Mouse (Mus musculus): ENCODE measurements at regions not wholly inside any gene's neighbourhood (a gene's known extent, or its start where the extent isn't known, plus 50 kb on each side); places are given as distances from the start of the nearest gene placed in this dataset.
"Not testable (repeated sequence)": the region's sequence is repeated elsewhere in the genome, so short reads cannot be mapped to it uniquely, and the experiment has no call there.

GRCm38 (mm10) chr12:77094999-77095915 lies 133.3 kb upstream of the Max start:
- H3K9me3 ChIP-seq = no peaks in the 10 kb centered on the region
- WGBS = 67% methylated on average over 3 of the region's 3 CpGs
- peaks cover 6% of the 10 kb centered on the region; the same call in 1 of the 2 replicates for H3K4me1 ChIP-seq
- H3K27me3 ChIP-seq (ENCODE audit: insufficient read depth, poor library complexity, severe bottlenecking) = no peaks in the 10 kb centered on the region
- no peak for DNase-seq (ENCODE audit: low spot score)
- no peak overlapping the region for H3K4me3 ChIP-seq
- H3K27ac ChIP-seq = no peak overlapping the region
- H3K36me3 ChIP-seq = no peaks in the 10 kb centered on the region

- Histone ChIP-seq H3K4me1 (peaks cover 6% of the 10 kb centered on the region; the same call in 1 of the 2 replicates), H3K36me3 (no peaks in the 10 kb centered on the region), H3K9me3 (no peaks in the 10 kb centered on the region), H3K4me3 (no peak overlapping the region), H3K27ac (no peak overlapping the region), H3K27me3 (ENCODE audit: insufficient read depth, poor library complexity, severe bottlenecking) (no peaks in the 10 kb centered on the region)
- WGBS = 53% methylated on average over 7 of the region's 7 CpGs
- DNase-seq (ENCODE audit: low spot score) = no peak
Observed at GRCm38 (mm10) chr12:77094168-77094567, 132.2 kb upstream of the Max start.

- no peaks in the 10 kb centered on the region for H3K27me3 ChIP-seq (ENCODE audit: insufficient read depth, poor library complexity, severe bottlenecking)
- no peaks in the 10 kb centered on the region for H3K36me3 ChIP-seq
- H3K4me3 ChIP-seq = no peak overlapping the region
- no peak overlapping the region for H3K27ac ChIP-seq
- H3K9me3 ChIP-seq = no peaks in the 10 kb centered on the region
- no peak for DNase-seq (ENCODE audit: low spot score)
- WGBS = 70% methylated on average over 3 of the region's 3 CpGs
- H3K4me1 ChIP-seq = peaks cover 6% of the 10 kb centered on the region; the same call in 1 of the 2 replicates
Observed at GRCm38 (mm10) chr12:77092741-77093140, 130.7 kb upstream of the Max start.

DNA sequence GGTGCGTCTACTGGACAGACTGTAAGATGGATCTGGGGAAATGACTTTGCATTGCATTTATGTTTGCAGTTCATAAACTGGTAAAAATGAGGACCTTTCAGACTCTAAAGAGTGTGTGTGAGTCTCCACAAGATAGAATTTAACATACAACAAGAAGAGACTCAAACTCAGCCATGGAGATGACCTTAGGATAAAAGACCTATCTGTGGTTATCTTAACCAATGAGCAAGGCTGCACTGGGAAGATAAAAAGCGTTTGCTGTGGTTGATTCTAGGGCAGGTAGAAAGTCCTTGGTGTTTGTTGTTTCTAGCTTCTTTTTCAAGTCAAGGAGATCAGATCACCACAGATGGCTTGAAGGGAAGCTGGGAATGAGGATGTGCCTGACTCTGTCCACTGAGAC lies 130.1 kb upstream of the Max start:
- no peak for DNase-seq (ENCODE audit: low spot score)
- Histone ChIP-seq H3K27ac (no peak overlapping the region), H3K4me3 (no peak overlapping the region), H3K36me3 (no peaks in the 10 kb centered on the region), H3K27me3 (ENCODE audit: insufficient read depth, poor library complexity, severe bottlenecking) (no peaks in the 10 kb centered on the region), H3K9me3 (no peaks in the 10 kb centered on the region), H3K4me1 (peaks cover 6% of the 10 kb centered on the region; the same call in 1 of the 2 replicates)
- WGBS = 66% methylated on average over 2 of the region's 2 CpGs

DNA sequence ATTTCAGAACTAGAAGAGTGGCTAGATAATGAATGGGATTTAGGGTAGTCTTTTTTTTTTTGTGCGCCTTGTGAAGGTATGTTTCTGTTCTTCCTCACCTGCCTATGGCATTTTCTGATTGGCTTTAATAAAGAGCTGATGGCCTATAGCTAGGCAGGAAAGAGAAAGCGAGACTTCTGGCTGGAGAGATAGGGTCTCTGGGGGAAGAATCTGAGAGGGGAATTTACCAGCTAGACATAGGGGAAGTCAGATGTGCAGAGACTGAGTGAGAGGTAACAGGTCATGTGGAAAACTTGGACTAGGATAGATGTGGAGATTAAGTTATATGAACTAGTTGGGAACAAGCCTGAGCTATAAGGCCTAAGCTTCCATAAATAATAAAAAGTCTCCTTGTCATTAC lies 129.7 kb upstream of the Max start:
- Histone ChIP-seq H3K9me3 (no peaks in the 10 kb centered on the region), H3K36me3 (no peaks in the 10 kb centered on the region), H3K4me1 (peaks cover 6% of the 10 kb centered on the region; the same call in 1 of the 2 replicates), H3K4me3 (no peak overlapping the region), H3K27me3 (ENCODE audit: insufficient read depth, poor library complexity, severe bottlenecking) (no peaks in the 10 kb centered on the region), H3K27ac (no peak overlapping the region)
- no peak for DNase-seq (ENCODE audit: low spot score)
- WGBS = 75% methylated on average over 2 of the region's 2 CpGs

GRCm38 (mm10) chr12:77090525-77090924 lies 128.5 kb upstream of the Max start:
- H3K4me3 ChIP-seq = no peak overlapping the region
- 67% methylated on average over 3 of the region's 3 CpGs for WGBS
- no peaks in the 10 kb centered on the region for H3K27me3 ChIP-seq (ENCODE audit: insufficient read depth, poor library complexity, severe bottlenecking)
- H3K4me1 ChIP-seq = peaks cover 6% of the 10 kb centered on the region; the same call in 1 of the 2 replicates
- H3K27ac ChIP-seq = no peak overlapping the region
- no peak for DNase-seq (ENCODE audit: low spot score)
- no peaks in the 10 kb centered on the region for H3K9me3 ChIP-seq
- H3K36me3 ChIP-seq = no peaks in the 10 kb centered on the region

GRCm38 (mm10) chr12:77089624-77090278 lies 127.8 kb upstream of the Max start:
- no peak overlapping the region for H3K27ac ChIP-seq
- H3K4me1 ChIP-seq = peaks cover 6% of the 10 kb centered on the region; the same call in 1 of the 2 replicates
- H3K9me3 ChIP-seq = no peaks in the 10 kb centered on the region
- no peak for DNase-seq (ENCODE audit: low spot score)
- H3K36me3 ChIP-seq = no peaks in the 10 kb centered on the region
- WGBS = 65% methylated on average over 6 of the region's 6 CpGs
- H3K27me3 ChIP-seq (ENCODE audit: insufficient read depth, poor library complexity, severe bottlenecking) = no peaks in the 10 kb centered on the region
- H3K4me3 ChIP-seq = no peak overlapping the region

DNA sequence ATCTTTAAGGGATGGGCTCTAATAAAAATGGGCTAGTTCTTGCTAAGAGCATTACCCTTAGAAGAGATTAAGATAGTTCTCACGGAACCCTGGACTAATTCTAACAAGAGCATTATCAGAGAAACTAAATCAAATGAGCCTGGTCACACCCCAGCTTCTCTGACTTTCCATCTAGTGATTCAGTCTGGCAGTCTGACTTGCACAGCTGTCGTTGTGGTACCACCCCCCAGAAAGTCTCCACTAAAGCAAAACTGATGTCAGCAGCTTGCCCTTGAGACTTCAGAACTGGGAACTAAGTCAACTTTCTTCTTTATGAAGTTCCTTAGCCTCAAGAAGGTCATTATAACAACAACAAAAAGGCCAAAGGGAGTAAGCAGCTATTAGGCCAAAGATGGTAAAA lies 126.5 kb upstream of the Max start:
- Histone ChIP-seq H3K27ac (no peak overlapping the region), H3K9me3 (no peaks in the 10 kb centered on the region), H3K27me3 (ENCODE audit: insufficient read depth, poor library complexity, severe bottlenecking) (no peaks in the 10 kb centered on the region), H3K4me3 (no peak overlapping the region), H3K36me3 (no peaks in the 10 kb centered on the region), H3K4me1 (peaks cover 6% of the 10 kb centered on the region; the same call in 1 of the 2 replicates)
- whole genome bisulfite sequencing = 79% methylated on average over 2 of the region's 2 CpGs
- DNase-seq (ENCODE audit: low spot score) = no peak

GRCm38 (mm10) chr12:77086931-77087330 lies 124.9 kb upstream of the Max start:
- H3K4me3 ChIP-seq; H3K27me3 ChIP-seq (ENCODE audit: insufficient read depth, poor library complexity, severe bottlenecking); H3K36me3 ChIP-seq; H3K9me3 ChIP-seq; DNase-seq (ENCODE audit: low spot score); H3K27ac ChIP-seq; H3K4me1 ChIP-seq: not testable (repeated sequence)
- 83% methylated on average over 1 of the region's 1 CpGs for WGBS

- WGBS = 76% methylated on average over 5 of the region's 5 CpGs
- no peaks in the 10 kb centered on the region for H3K9me3 ChIP-seq
- no peaks in the 10 kb centered on the region for H3K27me3 ChIP-seq (ENCODE audit: insufficient read depth, poor library complexity, severe bottlenecking)
- no peaks in the 10 kb centered on the region for H3K36me3 ChIP-seq
- H3K27ac ChIP-seq = no peak overlapping the region
- H3K4me1 ChIP-seq = no peaks in the 10 kb centered on the region
- no peak overlapping the region for H3K4me3 ChIP-seq
- DNase-seq (ENCODE audit: low spot score) = no peak
Observed at GRCm38 (mm10) chr12:77085894-77086293, 123.9 kb upstream of the Max start.

DNA sequence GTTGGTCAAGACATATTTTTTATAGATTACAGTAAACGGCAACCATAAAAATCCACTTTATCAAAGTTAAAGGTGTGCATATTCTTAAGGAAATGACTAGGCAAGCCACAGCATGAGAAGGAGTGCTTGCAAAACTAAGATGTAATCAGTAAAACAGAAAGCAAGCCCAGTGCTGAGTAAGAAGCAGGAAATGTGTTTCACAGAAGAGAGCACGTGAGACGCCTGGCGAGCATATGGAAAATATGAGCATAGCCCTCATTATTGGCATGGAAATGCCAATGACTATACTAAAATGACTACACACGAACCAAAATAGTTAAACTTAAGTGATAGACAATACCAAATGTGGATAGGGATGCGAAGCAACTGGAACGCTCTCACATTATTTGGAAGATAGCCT lies 123.2 kb upstream of the Max start:
- Histone ChIP-seq H3K4me3 (no peak overlapping the region), H3K9me3 (no peaks in the 10 kb centered on the region), H3K27ac (no peak overlapping the region), H3K36me3 (no peaks in the 10 kb centered on the region), H3K4me1 (no peaks in the 10 kb centered on the region), H3K27me3 (ENCODE audit: insufficient read depth, poor library complexity, severe bottlenecking) (no peaks in the 10 kb centered on the region)
- no peak for DNase-seq (ENCODE audit: low spot score)
- 78% methylated on average over 7 of the region's 7 CpGs for WGBS

DNA sequence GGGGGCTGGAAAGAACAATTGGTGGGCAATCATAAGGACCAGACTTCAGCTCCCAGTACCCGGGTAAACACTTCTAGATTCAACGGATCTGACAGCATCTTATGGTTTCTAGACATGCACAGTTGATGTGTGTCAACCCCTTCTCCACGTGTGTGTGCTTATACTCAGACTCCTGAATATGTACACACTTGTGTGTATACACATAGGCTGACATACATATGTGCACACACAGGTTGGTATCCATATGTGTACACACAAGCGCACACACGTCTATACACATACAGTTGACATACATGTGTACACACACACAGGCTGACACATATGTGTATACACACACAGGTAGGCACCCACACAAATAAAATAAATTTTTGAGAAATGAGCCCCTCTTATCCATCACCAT lies 122.7 kb upstream of the Max start:
- DNase-seq (ENCODE audit: low spot score) = no peak
- Histone ChIP-seq H3K9me3 (no peaks in the 10 kb centered on the region), H3K36me3 (no peaks in the 10 kb centered on the region), H3K27ac (no peak overlapping the region), H3K4me3 (no peak overlapping the region), H3K27me3 (ENCODE audit: insufficient read depth, poor library complexity, severe bottlenecking) (no peaks in the 10 kb centered on the region), H3K4me1 (no peaks in the 10 kb centered on the region)
- WGBS = 86% methylated on average over 5 of the region's 5 CpGs

DNA sequence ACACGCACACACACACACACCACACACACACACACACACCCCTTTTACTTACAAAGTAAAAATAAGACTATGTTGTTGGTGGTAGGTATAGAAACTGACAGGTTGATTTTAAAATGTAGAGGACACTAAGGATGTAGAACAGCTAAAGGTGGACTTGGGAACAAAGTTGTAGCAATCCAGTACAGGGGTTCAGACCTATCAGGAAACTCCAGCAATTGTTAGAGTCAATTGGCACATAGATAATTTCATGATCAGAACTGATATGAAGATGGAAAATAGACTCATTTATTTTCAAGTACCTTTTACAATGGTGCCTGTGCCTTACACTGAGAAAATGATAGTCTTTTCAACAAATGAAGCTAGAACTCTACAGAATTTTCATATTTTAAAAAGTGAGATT lies 122.3 kb upstream of the Max start:
- no peak overlapping the region for H3K27ac ChIP-seq
- no peaks in the 10 kb centered on the region for H3K4me1 ChIP-seq
- no peaks in the 10 kb centered on the region for H3K27me3 ChIP-seq (ENCODE audit: insufficient read depth, poor library complexity, severe bottlenecking)
- no peaks in the 10 kb centered on the region for H3K36me3 ChIP-seq
- no peaks in the 10 kb centered on the region for H3K9me3 ChIP-seq
- no peak overlapping the region for H3K4me3 ChIP-seq
- WGBS = 75% methylated on average over 1 of the region's 1 CpGs
- no peak for DNase-seq (ENCODE audit: low spot score)
